Mouse (Mus musculus): ENCODE measurements around the gene Slc26a6.

DNA sequence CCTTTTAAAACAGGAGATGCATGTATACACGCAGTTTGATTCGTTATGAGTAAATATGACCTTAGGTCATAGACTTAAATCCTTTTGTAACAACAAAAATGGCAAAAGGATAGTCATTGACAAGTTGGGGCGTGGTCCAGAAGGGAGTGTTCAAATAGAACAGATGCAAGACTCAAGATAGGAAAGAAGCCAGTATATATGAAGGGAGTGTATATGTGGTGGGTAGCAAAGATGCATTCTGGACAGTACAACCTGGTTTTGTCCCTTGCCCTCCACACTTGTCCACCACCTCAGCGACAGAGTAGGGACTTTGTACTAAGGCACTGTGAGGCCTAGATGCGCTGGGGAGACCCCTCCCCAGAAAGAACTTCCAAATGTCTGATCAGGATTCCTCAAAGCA is 45.4 kb upstream of the Slc26a6 start:
- TF ChIP-seq MAX (IDR thresholded peaks at IDR 0.05) (no peak), MYOG (IDR thresholded peaks at IDR 0.05; ENCODE audit: control insufficient read depth, extremely low read depth, insufficient read length) (no peak), MYOD1 (IDR thresholded peaks at IDR 0.05; ENCODE audit: control insufficient read depth, insufficient read length, low read depth) (no peak), CTCF (IDR thresholded peaks at IDR 0.05; ENCODE audit: control insufficient read depth, insufficient read depth, insufficient read length) (no peak), FOSL1 (IDR thresholded peaks at IDR 0.05; ENCODE audit: insufficient read depth, low read length, poor library complexity, severe bottlenecking) (no peak)
